In the genomic region with DNA sequence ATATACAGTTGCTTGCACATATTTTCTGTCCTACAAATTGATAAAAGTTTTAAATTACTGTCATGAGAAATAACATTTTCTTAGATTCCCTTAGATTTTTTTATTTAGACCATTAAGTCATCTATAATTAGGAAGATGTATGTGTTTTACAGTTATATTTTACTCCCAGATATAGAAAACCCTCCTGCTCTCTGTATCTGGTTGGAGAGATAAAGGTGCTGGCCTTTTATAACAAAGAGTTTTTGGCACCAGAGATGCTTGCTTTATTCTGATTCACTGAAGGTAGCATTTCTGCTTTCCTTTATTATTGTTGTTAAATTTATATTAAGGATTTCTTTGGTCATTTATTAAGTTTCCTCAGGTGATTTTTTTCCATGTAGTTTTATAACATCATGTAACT, we compare ENCODE assay signal across 17 mouse cellular contexts.
A peak's percentile ranks its signal among the peaks of the same experiment; 100 is the strongest.
DNase-seq lines count a peak whose midpoint lies in the region; TF ChIP-seq lines count a peak whose summit lies in the region.
"Had no signal": no experiment of that assay in that cellular context is flagged by ENCODE, and none has a peak within 500 bp of the region (broad histone marks: within the 10 kb centered on the region; RNA-seq: fewer than 3 reads in every experiment).

No protein-coding gene starts in this region.

- H3K9me3 ChIP-seq in MEL (replicated peaks; ENCODE audit: insufficient read depth, low read length): no peaks in the 10 kb centered on the region
- H3K9me3 ChIP-seq: G1E had no signal

- no peak overlapping the region for H3K4me3 ChIP-seq in MEL (ENCODE audit: control insufficient read depth in 1 of 2, insufficient read depth in 1 of 2, low read depth in 2 of 2, low read length in 2 of 2)

- TF ChIP-seq RAD21 in MEL (IDR thresholded peaks at IDR 0.05; ENCODE audit: low read depth, low read length): no peak; the same call in 1 of the 2 replicates

- TF ChIP-seq CTCF in MEL (IDR thresholded peaks at IDR 0.05 in 2 of 3, conservative IDR thresholded peaks at IDR 0.05 in 1 of 3; ENCODE audit: control insufficient read depth in 1 of 3, insufficient read depth in 1 of 3, low read depth in 2 of 3, low read length in 3 of 3, poor library complexity in 1 of 3, severe bottlenecking in 1 of 3): no peak

- no peak for TF ChIP-seq POLR2A in MEL (IDR thresholded peaks at IDR 0.05; ENCODE audit: control insufficient read depth in 1 of 2, insufficient read depth in 1 of 2, low read depth in 1 of 2, low read length in 2 of 2, poor library complexity in 1 of 2)

- H3K9ac ChIP-seq in MEL (ENCODE audit: control insufficient read depth, low read depth, low read length, poor library complexity, severe bottlenecking): no peak overlapping the region

- TF ChIP-seq EP300 in MEL (IDR thresholded peaks at IDR 0.05; ENCODE audit: low read depth in 1 of 2, low read length in 2 of 2): peak; percentile 95

- H3K27ac ChIP-seq in MEL (ENCODE audit: control insufficient read depth, low read depth, low read length): no peak overlapping the region

- H3K27me3 ChIP-seq in MEL (ENCODE audit: control insufficient read depth in 1 of 2, insufficient read depth in 2 of 2, low read length in 2 of 2): no peaks in the 10 kb centered on the region
- H3K27me3 ChIP-seq: CH12.LX, Patski had no signal

- peak; percentile 72 for DNase-seq in MEL (ENCODE audit: low read depth, low spot score)
- DNase-seq in heart, adult 9 months (ENCODE audit: low spot score in 2 of 2): no peak
- DNase-seq: adrenal gland, adult 2 months; adrenal gland, adult 8-10 months; adrenal gland, postnatal 10 days; adrenal gland, postnatal 14 days; adrenal gland, postnatal 25 days; adrenal gland, postnatal 36 days; B cell, adult 2 months; cerebellum, adult 11 months; cerebellum, adult 11-12 months; cerebellum, adult 18-20 months; cerebellum, adult 2 months; cerebellum, adult 8-10 months had no signal

- H3K4me1 ChIP-seq in MEL (ENCODE audit: control insufficient read depth in 1 of 2, insufficient read depth in 2 of 2, low read length in 2 of 2): peaks cover 0 to 11% of the 10 kb centered on the region in 2 experiments; a peak in 2 of 4 replicates

- no peaks in the 10 kb centered on the region for H3K79me2 ChIP-seq in MEL (ENCODE audit: control insufficient read depth, insufficient read depth, low read length, poor library complexity)

- peaks cover 0 to 4% of the 10 kb centered on the region in 2 experiments; a peak in 2 of 4 replicates for H3K36me3 ChIP-seq in MEL (ENCODE audit: control insufficient read depth in 1 of 2, insufficient read depth in 2 of 2, low read length in 2 of 2)
- H3K36me3 ChIP-seq: G1E had no signal

TF ChIP-seq in MEL, 35 proteins besides CTCF, POLR2A, EP300 and RAD21:
- TF ChIP-seq JUND (IDR thresholded peaks at IDR 0.05; ENCODE audit: low read depth, low read length): no peak
- no peak for TF ChIP-seq SMC3 (IDR thresholded peaks at IDR 0.05; ENCODE audit: low read depth, low read length)
- TF ChIP-seq TAL1 (IDR thresholded peaks at IDR 0.05; ENCODE audit: low read length): peak; percentile 41
- TF ChIP-seq MYB (IDR thresholded peaks at IDR 0.05; ENCODE audit: low read depth, low read length): peak; percentile 73
- no peak for TF ChIP-seq HCFC1 (IDR thresholded peaks at IDR 0.05; ENCODE audit: low read depth, low read length)
- TF ChIP-seq MEF2A (IDR thresholded peaks at IDR 0.05; ENCODE audit: extremely low read depth, insufficient replicate concordance, low read depth, low read length, poor library complexity, severe bottlenecking): peak; percentile 85; the same call in 1 of the 2 replicates
- peak; percentile 82 for TF ChIP-seq GATA1 (IDR thresholded peaks at IDR 0.05; ENCODE audit: low read depth, low read length)
- TF ChIP-seq KAT2A (conservative IDR thresholded peaks at IDR 0.05; ENCODE audit: low read depth, low read length): no peak
- TF ChIP-seq USF2 (IDR thresholded peaks at IDR 0.05; ENCODE audit: borderline replicate concordance in 1 of 2, insufficient read depth in 1 of 2, low read depth in 1 of 2, low read length in 2 of 2): no peak
- TF ChIP-seq NELFE (IDR thresholded peaks at IDR 0.05; ENCODE audit: low read depth, low read length): no peak
- peak; percentile 92 for TF ChIP-seq RCOR1 (IDR thresholded peaks at IDR 0.05; ENCODE audit: low read depth, low read length)
- peak; percentile 87 for TF ChIP-seq ETS1 (IDR thresholded peaks at IDR 0.05; ENCODE audit: low read depth, low read length)
- peak; percentile 96 for TF ChIP-seq TCF12 (IDR thresholded peaks at IDR 0.05; ENCODE audit: low read depth, low read length)
- 0 out of 2 replicates have a peak, but pooled peaks have one; percentile 19 for TF ChIP-seq ZNF384 (IDR thresholded peaks at IDR 0.05; ENCODE audit: low read depth, low read length)
- TF ChIP-seq MXI1 (IDR thresholded peaks at IDR 0.05; ENCODE audit: low read depth, low read length): no peak
- TF ChIP-seq ELF1 (IDR thresholded peaks at IDR 0.05; ENCODE audit: low read depth, low read length): no peak
